Mouse (Mus musculus) cerebellum, adult 9-10 months (tissue): ENCODE measurements at regions not wholly inside any gene's neighbourhood (a gene's known extent, or its start where the extent isn't known, plus 50 kb on each side); places are given as distances from the start of the nearest gene placed in this dataset.
A peak's percentile ranks its signal among the peaks of the same experiment; 100 is the strongest.

Experiments
- DNase-seq: peaks from one replicate; pipeline ENCODE4 v3.0.0; 2022

DNA sequence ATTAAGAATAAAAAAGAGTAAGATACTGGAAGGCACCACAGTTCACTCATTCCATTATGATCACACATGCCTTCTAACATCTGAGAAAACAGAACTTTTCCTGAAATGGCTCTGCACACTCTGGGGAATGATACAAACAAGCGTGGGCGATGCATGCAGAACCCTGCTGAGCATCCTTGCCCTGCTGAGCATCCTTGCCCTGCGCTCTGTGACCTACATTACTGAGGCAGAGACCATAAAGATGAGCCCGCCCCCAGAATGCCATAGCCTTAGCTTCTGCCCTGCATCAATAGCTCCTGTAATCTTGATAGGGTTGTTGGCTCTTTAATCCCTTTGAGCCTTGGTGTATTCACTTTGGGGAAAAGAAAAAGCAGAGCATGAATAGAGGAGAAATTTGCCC, 132.2 kb upstream of the B3gat2 start:
- peak; percentile 54 for DNase-seq

DNA sequence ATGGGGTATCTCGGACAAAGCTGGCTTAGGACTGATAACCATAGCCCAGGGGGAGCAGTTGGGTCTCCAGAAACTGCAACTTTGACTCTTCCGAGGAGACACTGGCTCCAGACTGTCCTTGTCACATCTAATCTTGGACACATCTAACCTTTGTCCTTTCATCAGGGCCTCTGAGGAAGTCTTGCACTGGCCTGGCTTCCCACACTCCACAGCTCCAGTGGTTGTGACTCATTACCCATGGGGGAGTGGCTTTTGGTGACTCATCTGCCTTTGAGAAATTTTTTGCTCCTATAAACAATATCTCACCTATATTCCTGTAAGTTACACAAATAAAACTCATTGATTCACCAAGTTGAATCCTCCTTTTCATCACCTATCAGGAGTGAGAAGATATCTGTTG, 116.5 kb upstream of the B3gat2 start:
- no peak for DNase-seq

- no peak for DNase-seq
Measured at GRCm38 (mm10) chr1:23648875-23649506, 112.6 kb upstream of the B3gat2 start.

DNA sequence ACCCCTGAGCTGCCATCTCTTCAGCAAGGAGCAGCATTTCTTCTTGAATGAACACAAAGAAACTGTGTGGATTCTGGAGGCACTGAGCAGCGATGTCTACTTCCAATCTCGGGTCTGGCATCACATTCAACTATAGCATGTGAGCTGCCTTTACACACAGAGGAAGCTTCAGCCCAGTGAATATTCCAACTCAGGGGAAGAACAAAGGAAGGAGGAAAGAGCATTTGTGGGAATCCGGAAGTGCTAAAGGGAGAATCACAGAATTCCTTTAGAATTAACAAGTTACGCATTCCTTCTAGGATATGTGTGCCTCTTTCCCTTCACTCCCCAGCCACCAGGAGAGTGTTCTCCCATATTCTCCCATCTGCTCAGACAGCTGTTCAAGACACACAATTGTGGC, 111.7 kb upstream of the B3gat2 start:
- DNase-seq: no peak

GRCm38 (mm10) chr1:23653628-23654027, 107.9 kb upstream of the B3gat2 start:
- peak; percentile 92 for DNase-seq

DNA sequence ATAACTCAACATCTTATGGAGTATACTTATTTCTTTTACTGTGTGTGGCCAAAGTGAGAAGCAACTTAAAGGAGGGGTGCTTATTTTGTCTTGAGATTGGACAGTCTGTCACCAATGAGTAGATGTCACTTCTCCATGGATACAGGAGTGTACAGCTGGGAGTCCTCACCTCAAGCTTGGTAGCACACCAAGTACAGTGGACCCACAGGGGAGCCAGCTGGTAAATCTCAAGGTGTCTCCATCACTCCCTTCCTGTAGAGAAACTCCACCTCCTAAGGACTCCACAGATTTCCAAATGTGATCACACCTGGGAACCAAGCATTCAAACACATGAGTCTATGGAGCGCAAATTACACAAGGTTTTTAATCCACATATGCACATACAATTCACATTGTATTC, 105.8 kb upstream of the B3gat2 start:
- DNase-seq: peak; percentile 56

DNA sequence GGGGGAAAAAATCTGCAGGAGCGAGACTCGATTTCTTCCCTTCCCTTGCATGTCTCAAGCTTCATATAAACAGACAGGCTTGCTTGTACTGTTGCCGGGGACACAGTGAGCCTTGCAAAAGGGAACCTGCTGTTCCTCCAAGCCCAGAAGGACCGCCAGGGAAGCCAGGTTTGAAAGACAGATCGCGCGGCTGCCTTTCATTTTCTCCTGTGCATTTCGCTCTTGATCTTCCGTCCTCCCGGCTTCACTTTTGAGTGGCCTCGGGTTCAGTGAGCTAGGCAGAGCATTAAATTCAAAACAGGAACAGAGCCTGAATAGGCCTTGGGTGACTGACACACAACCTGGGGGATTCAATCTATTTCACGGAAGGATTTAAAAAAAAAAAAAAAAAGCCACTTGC, 105.3 kb upstream of the B3gat2 start:
- peak; percentile 82 for DNase-seq

GRCm38 (mm10) chr1:23656718-23657117, 104.8 kb upstream of the B3gat2 start:
- no peak for DNase-seq

GRCm38 (mm10) chr1:23670514-23670913, 91.0 kb upstream of the B3gat2 start:
- no peak for DNase-seq

DNA sequence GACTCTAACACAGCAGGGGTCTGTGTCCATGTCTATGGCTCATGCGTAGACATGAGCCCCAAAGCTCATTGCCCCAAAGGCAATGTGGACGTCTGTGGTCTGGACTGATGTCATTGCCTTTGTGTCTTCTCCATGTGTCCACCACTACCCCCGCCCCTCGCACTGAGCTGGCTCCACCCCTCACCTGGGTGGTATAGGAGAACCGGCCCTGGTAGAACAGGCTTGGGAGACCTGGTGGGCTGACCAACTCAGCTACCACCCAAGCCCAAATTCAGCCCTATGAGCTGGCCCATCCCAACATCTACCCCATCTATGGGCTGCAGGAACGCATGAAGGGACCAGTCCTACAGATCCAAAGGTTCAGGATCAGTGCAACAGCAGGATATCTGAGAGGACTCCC, 87.2 kb upstream of the B3gat2 start:
- DNase-seq: no peak

- no peak for DNase-seq
Measured at GRCm38 (mm10) chr1:23676301-23676700, 85.3 kb upstream of the B3gat2 start.

DNA sequence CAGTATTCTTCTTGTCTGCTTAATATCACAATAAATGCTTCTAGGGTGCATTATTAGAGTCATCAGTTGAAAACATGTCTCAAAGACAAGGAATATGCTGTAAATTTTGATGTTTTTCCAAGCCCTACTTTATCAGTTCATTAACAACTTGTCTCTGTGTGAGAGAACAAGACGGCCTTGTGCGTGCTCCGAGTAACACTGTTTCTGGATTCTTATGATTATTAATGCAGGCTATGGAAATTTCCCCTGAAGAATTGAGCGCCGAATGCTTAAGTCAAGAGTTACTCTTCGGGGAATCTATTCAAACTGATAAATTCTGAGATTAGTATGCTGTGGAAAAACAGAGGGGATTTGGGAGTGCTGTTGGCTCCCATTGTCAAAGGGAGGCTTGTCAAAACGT, 72.2 kb upstream of the B3gat2 start:
- DNase-seq: no peak

- peak; percentile 82 for DNase-seq
Measured at GRCm38 (mm10) chr1:23705489-23705888, 56.1 kb upstream of the B3gat2 start.

DNA sequence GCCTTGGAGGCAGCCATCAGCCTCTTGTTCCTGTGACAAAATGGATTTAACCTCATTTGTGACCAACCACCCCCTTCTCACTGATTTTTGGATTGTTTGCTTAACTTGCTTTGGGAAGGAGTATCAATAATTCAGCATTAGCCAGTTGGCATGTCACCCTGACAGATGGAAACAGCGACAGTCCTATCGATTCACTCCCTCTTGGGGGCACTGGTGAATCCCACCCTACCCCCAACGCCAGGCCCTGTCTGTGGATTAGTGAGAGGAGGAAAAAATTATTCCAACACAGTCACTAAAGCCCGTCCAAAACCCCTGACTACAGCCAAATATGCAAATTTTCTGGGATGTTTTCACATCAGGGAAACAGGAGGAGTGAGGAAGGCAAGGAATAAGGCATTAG, 55.1 kb upstream of the B3gat2 start:
- DNase-seq: no peak
